Mouse (Mus musculus): ENCODE data around the gene Foxred2.

Gene Foxred2

GRCm38 (mm10) chr15:77914507-77914906 lies 42.0 kb downstream of the Foxred2 start:
- no peak for DNase-seq

DNA sequence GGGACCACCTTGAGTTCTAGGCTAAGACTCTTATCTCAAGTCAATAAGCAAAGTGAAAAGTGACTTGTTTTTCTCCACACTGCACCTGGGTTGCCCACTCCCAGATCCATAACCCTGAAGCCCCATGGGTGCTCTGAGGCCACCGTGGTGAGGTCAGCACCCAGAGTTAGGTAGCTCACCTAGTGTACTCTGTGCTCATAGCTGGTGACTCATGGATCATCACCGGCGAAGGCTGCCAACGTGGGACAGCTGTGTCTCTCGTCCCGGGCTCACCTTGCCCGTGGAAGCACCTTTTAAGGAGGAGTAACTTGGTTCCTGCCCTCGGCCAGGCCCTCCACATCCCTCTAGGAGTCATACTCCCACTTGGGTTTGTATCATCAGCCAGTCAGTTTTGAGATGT lies 43.5 kb downstream of the Foxred2 start:
- DNase-seq, result no peak

DNA sequence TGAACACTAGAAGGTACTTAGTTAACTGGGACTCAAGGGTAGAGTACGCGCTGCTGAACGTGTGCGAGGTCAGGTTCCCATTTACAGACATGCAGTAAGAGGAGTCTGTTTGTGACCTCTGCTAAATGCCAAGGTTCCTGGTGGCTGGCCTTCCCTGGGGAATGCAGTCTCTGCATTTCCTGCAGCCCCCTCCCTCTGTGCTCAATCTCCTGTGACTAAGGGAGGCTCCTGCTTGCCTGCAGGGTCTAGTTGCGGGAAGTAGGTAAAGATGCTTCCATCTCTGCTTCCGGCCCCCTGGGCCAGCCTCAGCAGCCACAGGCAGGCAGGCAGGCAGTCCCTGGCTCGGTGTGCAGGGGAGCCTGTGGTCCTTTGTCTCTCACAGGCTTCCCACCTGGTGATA lies 43.9 kb downstream of the Foxred2 start:
- DNase-seq, result no peak

- no peak for DNase-seq
Measured at GRCm38 (mm10) chr15:77912048-77912447, 44.5 kb downstream of the Foxred2 start.

DNA sequence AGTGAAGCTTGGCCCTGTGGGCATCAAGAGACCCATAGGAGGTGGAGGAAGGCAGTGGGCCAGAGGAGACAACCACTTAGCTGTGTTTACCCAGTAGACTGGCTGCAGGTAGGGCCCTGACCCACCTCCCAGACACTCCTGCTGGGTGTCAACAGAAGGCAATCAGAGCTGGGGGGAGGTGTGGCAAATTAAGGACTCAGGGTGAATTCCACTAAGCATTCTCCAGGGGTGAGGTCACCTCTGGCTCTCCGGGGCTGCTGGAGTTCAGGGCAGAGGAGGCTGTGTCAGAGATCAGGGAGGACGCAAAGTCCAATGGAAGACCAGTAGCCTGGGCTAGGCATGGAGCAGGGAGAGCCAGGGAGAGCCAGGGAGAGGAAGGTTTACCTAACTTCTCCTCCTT lies 45.5 kb downstream of the Foxred2 start:
- DNase-seq, result peak; percentile 74

GRCm38 (mm10) chr15:77907646-77908518 lies 48.6 kb downstream of the Foxred2 start:
- DNase-seq, result no peak

DNA sequence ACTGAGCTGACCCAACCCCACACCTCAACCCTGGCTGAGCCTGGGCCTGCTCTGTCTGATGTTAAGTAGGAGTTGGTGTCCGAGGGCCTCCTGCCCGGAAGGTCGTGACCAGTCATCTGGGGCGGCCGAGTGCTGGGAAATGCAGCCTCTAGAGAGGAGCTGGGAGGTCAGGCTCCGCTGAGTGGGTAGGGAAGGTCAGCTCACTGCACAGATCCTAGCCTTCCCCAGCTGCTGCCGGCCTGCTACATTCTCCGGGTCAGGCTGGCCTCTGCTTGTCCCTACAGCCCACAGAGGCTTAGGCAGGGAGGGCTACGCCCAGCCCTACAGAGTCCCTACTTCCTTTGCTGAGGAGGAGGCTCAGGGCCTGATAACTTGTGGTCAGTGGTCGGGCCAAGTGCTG lies 50.0 kb downstream of the Foxred2 start:
- peak; percentile 61 for DNase-seq

- DNase-seq, result no peak
Measured at GRCm38 (mm10) chr15:77906081-77906480, 50.4 kb downstream of the Foxred2 start.

DNA sequence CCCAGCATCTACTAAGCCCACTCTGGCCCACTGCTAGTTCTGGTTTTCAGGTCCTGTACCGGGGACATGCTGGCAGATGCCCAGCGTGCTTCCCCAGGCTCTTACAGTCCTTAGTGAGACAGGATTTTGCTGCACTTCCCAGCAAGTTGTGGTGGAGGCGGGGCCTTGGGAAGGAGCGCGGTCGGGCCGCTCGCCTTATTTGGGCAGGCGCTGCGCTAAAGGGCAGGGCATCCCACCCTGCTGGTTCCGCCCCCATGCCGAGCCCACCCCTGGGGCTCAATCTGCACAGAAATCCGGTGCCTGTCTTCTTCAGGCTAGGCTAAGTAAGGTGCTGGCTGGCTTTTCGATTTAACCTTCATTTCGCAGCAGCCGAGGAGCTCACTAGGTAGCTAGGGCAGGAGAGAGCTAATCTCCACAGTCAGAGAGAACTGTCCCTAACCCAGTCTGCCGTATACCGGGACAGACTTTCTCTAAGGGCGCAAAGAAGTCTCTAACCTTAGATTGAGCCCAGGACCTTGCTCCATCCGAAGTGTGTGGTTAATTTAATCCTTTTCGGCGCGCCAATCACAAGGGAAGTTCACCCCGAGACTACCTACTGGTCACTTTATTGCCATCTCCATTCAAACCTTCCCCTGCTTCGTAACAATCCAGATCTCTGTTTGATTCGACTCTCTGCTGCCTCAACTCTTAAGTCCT lies 51.1 kb downstream of the Foxred2 start:
- peak; percentile 92 for DNase-seq

DNA sequence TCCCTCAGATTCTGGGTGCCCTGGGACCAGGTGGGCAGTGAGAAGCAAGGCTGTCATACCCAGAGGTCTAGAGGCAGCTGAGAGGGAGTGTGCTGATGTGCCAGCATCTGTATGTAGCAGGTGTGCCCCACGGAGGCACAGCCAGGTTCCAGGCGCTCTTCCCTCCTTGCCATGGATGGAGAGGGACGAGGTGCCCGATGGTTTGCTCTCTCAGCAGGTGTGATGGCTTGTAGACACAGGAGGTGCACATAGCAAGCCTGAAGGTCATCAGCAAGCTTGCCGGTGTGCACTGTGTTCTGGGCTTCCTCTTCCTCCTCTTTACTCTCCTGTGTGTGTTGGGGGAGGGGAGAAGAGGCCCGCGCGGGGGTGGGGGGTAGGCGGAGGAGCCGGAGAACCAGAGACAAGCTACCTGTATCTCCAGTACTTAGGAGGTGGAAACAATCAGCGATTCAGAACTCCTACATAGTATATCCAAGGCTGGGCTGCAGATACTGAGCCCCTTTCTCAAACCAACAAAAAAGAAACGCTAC lies 52.1 kb downstream of the Foxred2 start:
- no peak for DNase-seq

DNA sequence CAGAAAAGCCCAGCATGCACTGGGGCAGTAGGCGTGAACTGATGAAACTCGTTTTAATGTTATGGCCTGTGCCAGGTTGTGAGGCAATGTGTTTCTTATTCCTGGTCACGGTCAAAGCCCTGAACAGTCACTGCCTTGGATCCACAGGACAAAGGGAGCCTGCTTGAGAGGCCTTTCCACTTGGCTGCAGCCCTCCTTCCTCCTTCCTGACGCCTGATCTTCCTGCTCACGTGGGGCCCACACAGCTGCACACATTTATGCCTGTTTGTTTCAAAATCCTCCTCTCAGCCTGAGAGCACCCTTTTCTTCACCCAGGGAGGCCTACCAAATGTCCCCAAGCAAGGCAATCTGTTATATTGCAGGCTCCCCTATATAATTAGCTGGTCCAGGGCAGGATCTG lies 53.3 kb downstream of the Foxred2 start:
- peak; percentile 55 for DNase-seq

DNA sequence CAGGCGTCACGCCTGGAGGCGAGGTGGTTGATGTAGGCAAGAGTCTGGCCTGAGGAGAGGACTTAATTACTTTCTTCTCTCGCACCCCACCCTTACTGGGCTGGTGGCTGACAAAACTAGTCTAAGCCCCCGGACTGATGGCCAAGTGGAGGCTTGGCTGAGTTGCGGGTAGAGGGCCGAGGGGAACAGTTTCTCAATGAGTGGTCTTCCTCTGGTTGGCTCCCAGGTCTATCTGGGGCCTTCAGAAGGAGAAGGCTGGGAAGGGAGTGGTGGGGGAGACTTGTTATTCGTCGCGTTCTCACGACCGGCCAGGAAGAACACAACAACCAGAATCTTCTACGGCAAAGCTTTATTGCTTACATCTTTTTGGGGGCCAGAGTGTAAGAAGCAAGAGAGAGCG lies 61.6 kb downstream of the Foxred2 start:
- no peak for DNase-seq

GRCm38 (mm10) chr15:77893292-77893691 lies 63.2 kb downstream of the Foxred2 start:
- DNase-seq, result no peak

DNA sequence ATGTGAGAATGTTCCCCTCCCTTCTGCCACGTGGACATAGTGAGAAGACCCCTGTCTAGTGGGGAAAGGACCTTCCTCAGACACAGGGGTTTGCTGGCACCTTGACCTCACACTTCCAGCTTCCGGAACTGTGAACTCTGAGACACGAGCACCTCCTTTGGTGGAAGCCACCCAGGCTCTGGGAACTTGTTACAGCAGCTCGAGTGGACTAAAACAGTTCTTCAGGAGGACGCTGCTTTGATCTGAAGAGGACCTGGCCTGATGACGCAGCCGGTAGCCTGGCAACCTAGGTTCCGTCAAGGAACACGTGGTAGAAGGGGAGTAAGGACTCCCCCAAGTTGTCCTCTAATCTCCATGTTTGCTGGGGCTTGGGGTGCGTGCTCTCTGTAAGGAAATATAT lies 64.1 kb downstream of the Foxred2 start:
- no peak for DNase-seq

DNA sequence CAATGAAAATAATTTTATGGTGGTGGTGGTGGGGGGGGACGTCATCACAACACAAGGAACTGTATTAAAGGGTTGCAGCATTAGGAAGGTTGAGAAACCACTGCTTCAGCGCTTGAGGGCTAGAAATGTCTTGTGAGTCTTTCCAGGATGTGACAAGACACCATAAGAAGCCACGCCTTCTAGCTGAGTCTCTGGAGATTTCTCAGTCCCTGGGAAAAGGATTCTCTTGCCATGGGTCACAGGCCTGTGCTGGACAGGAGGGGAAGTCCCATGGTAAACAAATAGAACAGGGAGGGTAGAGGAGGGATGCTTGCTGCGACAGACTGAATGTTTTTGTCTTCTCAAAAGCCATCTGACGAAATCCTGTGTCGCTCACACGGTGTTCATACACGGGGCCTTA lies 64.8 kb downstream of the Foxred2 start:
- DNase-seq, result peak; percentile 73
